Mouse (Mus musculus): ENCODE data around the gene Cd2bp2. TPM values are rescaled to one million over a fixed set of nuclear protein-coding genes. Genes with fewer than 3 reads are reported as not detected.

Gene Cd2bp2
- total and polyA plus RNA-seq, 3 experiments, result 56.7 to 64.8 TPM; not detected in 1

GRCm38 (mm10) chr7:127225147-127225995, 29.5 kb upstream of the Cd2bp2 start (continued):
- TF ChIP-seq UBTF (IDR thresholded peaks at IDR 0.05; ENCODE audit: borderline replicate concordance, insufficient read depth, low read depth, low read length) (no peak), ELF1 (IDR thresholded peaks at IDR 0.05; ENCODE audit: low read depth, low read length) (no peak), CHD2 (IDR thresholded peaks at IDR 0.05; ENCODE audit: low read length) (no peak), POLR2AphosphoS2 (IDR thresholded peaks at IDR 0.05; ENCODE audit: low read length) (no peak), POLR2A (IDR thresholded peaks at IDR 0.05; ENCODE audit: control insufficient read depth in 1 of 2, insufficient read depth in 1 of 2, low read depth in 1 of 2, low read length in 2 of 2, poor library complexity in 1 of 2) (no peak), HCFC1 (IDR thresholded peaks at IDR 0.05; ENCODE audit: low read depth, low read length) (peak; percentile 18; the same call in 1 of the 2 replicates), MEF2A (IDR thresholded peaks at IDR 0.05; ENCODE audit: extremely low read depth, insufficient replicate concordance, low read depth, low read length, poor library complexity, severe bottlenecking) (no peak), CTCF (IDR thresholded peaks at IDR 0.05 in 2 of 3, conservative IDR thresholded peaks at IDR 0.05 in 1 of 3; ENCODE audit: control insufficient read depth in 1 of 3, insufficient read depth in 1 of 3, low read depth in 2 of 3, low read length in 3 of 3, poor library complexity in 1 of 3, severe bottlenecking in 1 of 3) (no peak), EP300 (IDR thresholded peaks at IDR 0.05; ENCODE audit: low read depth in 1 of 2, low read length in 2 of 2) (peak; percentile 74 to 84), ZMIZ1 (IDR thresholded peaks at IDR 0.05; ENCODE audit: low read depth, low read length) (no peak), RCOR1 (IDR thresholded peaks at IDR 0.05; ENCODE audit: low read depth, low read length) (peak; percentile 38; the same call in 1 of the 2 replicates), E2F4 (IDR thresholded peaks at IDR 0.05; ENCODE audit: borderline replicate concordance, low read depth, low read length) (no peak), MAX (IDR thresholded peaks at IDR 0.05; ENCODE audit: low read length) (peak; percentile 67), MYC (IDR thresholded peaks at IDR 0.05; ENCODE audit: low read depth, low read length) (no peak), JUND (IDR thresholded peaks at IDR 0.05; ENCODE audit: low read depth, low read length) (no peak)

GRCm38 (mm10) chr7:127224616-127225015, 28.8 kb upstream of the Cd2bp2 start:
- H3K9me3 ChIP-seq (replicated peaks; ENCODE audit: insufficient read depth, low read length), result no peaks in the 10 kb centered on the region
- DNase-seq (ENCODE audit: low read depth, low spot score), result no peak
- H3K36me3 ChIP-seq (ENCODE audit: control insufficient read depth in 1 of 2, insufficient read depth in 2 of 2, low read length in 2 of 2), result peaks cover 0 to 10% of the 10 kb centered on the region in 2 experiments; a peak in 2 of 4 replicates
- no peak overlapping the region for H3K9ac ChIP-seq (ENCODE audit: control insufficient read depth, low read depth, low read length, poor library complexity, severe bottlenecking)
- no peak overlapping the region for H3K4me3 ChIP-seq (ENCODE audit: control insufficient read depth in 1 of 2, insufficient read depth in 1 of 2, low read depth in 2 of 2, low read length in 2 of 2)
- no peaks in the 10 kb centered on the region for H3K27me3 ChIP-seq (ENCODE audit: control insufficient read depth in 1 of 2, insufficient read depth in 2 of 2, low read length in 2 of 2)
- no peaks in the 10 kb centered on the region for H3K79me2 ChIP-seq (ENCODE audit: control insufficient read depth, insufficient read depth, low read length, poor library complexity)
- TF ChIP-seq RCOR1 (IDR thresholded peaks at IDR 0.05; ENCODE audit: low read depth, low read length), result no peak
- no peak for TF ChIP-seq GATA1 (IDR thresholded peaks at IDR 0.05; ENCODE audit: low read depth, low read length)
- no peak for TF ChIP-seq KAT2A (conservative IDR thresholded peaks at IDR 0.05; ENCODE audit: low read depth, low read length)
- TF ChIP-seq JUND (IDR thresholded peaks at IDR 0.05; ENCODE audit: low read depth, low read length), result no peak
- TF ChIP-seq TAL1 (IDR thresholded peaks at IDR 0.05; ENCODE audit: low read length), result no peak
- no peak for TF ChIP-seq POLR2A (IDR thresholded peaks at IDR 0.05; ENCODE audit: control insufficient read depth in 1 of 2, insufficient read depth in 1 of 2, low read depth in 1 of 2, low read length in 2 of 2, poor library complexity in 1 of 2)
- TF ChIP-seq EP300 (IDR thresholded peaks at IDR 0.05; ENCODE audit: low read depth in 1 of 2, low read length in 2 of 2), result no peak
- TF ChIP-seq ELF1 (IDR thresholded peaks at IDR 0.05; ENCODE audit: low read depth, low read length), result no peak
- TF ChIP-seq SMC3 (IDR thresholded peaks at IDR 0.05; ENCODE audit: low read depth, low read length), result no peak
- TF ChIP-seq CTCF (IDR thresholded peaks at IDR 0.05 in 2 of 3, conservative IDR thresholded peaks at IDR 0.05 in 1 of 3; ENCODE audit: control insufficient read depth in 1 of 3, insufficient read depth in 1 of 3, low read depth in 2 of 3, low read length in 3 of 3, poor library complexity in 1 of 3, severe bottlenecking in 1 of 3), result no peak
- no peak for TF ChIP-seq TCF12 (IDR thresholded peaks at IDR 0.05; ENCODE audit: low read depth, low read length)
- TF ChIP-seq GABPA (IDR thresholded peaks at IDR 0.05; ENCODE audit: low read depth, low read length), result no peak
- TF ChIP-seq HCFC1 (IDR thresholded peaks at IDR 0.05; ENCODE audit: low read depth, low read length), result no peak
- peaks cover 9 to 20% of the 10 kb centered on the region in 2 experiments for H3K4me1 ChIP-seq (ENCODE audit: control insufficient read depth in 1 of 2, insufficient read depth in 2 of 2, low read length in 2 of 2)
- no peak overlapping the region for H3K27ac ChIP-seq (ENCODE audit: control insufficient read depth, low read depth, low read length)

All from MEL (cell line).